Mouse (Mus musculus): ENCODE data around the gene Slc10a3. TPM values are rescaled to one million over a fixed set of nuclear protein-coding genes. Genes with fewer than 3 reads are reported as not detected.

Slc10a3 gene
- polyA plus RNA-seq (2012; rRNA removed) = 4.5 and 4.9 TPM in 2 replicates

DNA sequence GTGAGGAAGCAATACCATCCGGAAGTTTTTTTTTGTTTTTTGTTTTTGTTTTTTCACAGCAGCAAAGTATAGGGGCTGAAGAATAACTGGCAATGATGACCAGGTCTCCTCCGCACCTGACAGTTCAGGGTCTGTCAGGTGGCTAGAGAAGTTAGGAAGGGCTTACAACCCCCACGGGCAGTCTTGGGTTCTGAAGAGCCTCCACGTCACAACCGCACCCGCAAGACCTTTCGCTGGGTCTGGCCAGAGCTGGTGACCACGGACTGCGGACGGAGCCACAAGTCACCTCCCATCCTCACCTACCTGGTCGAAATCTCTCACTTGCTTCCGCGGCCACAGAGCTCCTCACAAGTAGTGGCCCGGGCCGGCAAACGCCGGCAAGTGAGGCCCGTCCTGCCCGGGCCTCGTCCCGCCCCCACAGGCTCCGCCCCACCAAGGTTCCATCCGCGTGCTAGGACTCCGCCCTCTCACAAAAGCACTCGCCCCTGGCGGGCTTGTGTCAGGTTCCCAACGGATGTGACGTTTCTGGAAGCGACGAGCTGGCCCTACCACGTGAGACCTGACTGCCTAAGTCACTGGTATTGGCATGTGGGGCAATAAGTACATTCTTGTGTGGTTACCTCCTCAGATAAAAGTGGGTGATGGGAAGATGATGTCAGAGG is at the start of gene Slc10a3, which contains the start of gene Ubl4a:
Gene Slc10a3, minus strand, starts transcription at position 462 of the 662 bp plus-strand sequence.
Gene Ubl4a, minus strand, starts transcription at position 331 of the 662 bp plus-strand sequence.

DNA sequence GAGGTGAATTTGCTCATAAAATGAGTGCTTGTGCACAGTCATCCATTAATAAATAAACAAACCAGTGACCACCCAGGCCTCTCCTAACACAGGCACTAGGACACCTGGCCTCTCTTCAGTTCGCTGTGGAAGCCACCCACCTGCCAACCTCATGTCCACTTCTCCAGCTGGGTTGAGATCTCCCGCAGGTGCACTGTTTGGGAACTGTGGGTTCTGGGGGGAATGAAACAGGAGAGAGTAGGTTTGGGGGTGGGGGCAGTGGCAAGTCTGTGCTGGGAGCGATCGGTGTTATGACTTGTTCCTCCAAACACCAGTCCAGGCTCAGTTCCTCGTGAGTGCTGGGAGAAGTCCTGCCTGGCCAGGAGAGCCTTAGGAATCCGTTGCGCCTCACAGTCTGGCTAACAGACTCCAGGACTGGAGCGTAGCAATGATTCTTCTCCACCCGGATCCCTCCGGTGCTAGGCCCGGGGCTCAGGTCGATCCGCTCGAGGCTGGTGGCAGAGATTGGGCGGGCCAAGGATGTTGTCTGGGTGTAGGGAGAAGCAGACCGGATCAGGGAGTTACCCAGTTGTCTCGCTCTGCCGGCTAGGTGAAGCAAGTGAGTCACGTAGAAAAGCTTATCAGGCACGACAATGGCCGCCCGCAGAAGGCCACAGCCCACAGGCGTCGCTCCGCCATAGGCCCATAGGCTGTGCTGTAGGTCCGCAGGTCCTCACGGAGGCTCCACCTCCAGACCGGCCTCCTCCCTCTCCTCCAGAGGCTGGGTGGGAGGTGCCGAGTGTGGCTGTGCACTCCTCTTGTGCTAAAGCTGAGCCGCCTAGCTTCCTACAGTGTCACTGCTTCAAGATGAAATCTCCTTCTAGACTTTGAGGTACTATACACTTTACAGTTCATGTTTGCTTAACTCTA is 19.6 kb upstream of the Slc10a3 start, which contains the start of the genes Fam3a and Ikbkg:
Gene Fam3a, minus strand, starts transcription at position 738 of the 909 bp plus-strand sequence.
Gene Ikbkg, plus strand, starts transcription at position 756 of the 909 bp plus-strand sequence.

DNA sequence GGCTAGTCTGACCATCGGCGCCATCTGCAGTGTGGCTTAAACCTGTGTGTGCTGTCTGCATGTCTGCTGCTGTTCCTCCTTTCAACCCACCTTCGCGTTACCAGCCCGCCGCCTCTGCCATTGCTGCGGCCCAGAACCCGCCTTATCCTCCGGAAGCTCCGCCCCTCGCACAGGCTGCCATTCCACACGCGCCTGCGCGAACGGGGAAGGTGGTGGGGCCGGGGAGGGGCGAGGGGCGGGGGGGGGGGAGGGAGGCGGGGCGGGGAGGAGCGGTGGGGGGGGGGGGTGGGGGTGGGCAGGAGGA is 19.7 kb downstream of the Slc10a3 start, which contains the start of gene Lage3:
Gene Lage3, minus strand, starts transcription at position 152 of the 304 bp plus-strand sequence.

DNA sequence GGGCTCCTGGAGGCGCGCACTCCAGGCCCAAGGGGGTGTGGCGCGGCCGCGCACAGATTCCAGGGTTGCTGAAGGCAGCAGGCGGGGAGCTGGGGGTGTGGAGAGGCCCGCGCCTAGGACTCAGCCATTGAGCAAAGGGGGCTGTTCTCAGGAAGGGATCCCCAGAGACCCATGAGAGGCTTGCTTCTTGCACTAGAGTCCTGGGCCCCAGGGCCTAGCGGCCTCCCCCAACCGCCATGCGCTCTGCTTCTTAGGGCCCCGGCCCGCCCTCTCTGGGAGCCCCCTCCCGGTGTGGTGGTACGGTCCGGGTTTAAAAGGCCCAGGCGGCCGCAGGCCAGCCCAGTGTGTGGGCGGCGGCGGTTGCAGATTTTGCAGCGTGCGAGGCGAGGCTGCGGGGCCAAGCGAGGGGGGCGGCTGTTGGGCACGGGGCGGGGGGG is 44.4 kb downstream of the Slc10a3 start, which contains the start of gene Plxna3:
Gene Plxna3, plus strand, starts transcription at position 342 of the 437 bp plus-strand sequence.

Other genes starting within 250 kb of the Slc10a3 start
- gene Opn1mw, start 245.9 kb downstream of the Slc10a3 start, polyA plus RNA-seq (2012; rRNA removed) = not detected in 2 replicates
- gene Mecp2, start 238.0 kb downstream of the Slc10a3 start, polyA plus RNA-seq (2012; rRNA removed) = 3.2 and 3.9 TPM in 2 replicates
- gene Tex28, start 205.5 kb downstream of the Slc10a3 start, polyA plus RNA-seq (2012; rRNA removed) = not detected in 2 replicates
- gene Tktl1, start 196.1 kb downstream of the Slc10a3 start, polyA plus RNA-seq (2012; rRNA removed) = not detected in 2 replicates
- 78.2 and 95.5 TPM in 2 replicates for gene Flna, start 123.5 kb downstream of the Slc10a3 start, polyA plus RNA-seq (2012; rRNA removed)
- gene Emd, start 118.7 kb downstream of the Slc10a3 start, polyA plus RNA-seq (2012; rRNA removed) = 21.0 and 25.4 TPM in 2 replicates
- 1,323 and 1,359 TPM in 2 replicates for gene Rpl10, start 102.5 kb downstream of the Slc10a3 start, polyA plus RNA-seq (2012; rRNA removed)
- 27.9 and 31.7 TPM in 2 replicates for gene Taz, start 91.4 kb downstream of the Slc10a3 start, polyA plus RNA-seq (2012; rRNA removed)
- 12.3 and 12.4 TPM in 2 replicates for gene Dnase1l1, start 91.0 kb downstream of the Slc10a3 start, polyA plus RNA-seq (2012; rRNA removed)
- gene Atp6ap1, start 76.3 kb downstream of the Slc10a3 start, polyA plus RNA-seq (2012; rRNA removed) = 78.4 and 81.0 TPM in 2 replicates
- 114 and 163 TPM in 2 replicates for gene Gdi1, start 68.4 kb downstream of the Slc10a3 start, polyA plus RNA-seq (2012; rRNA removed)
- gene Fam50a, start 60.3 kb downstream of the Slc10a3 start, polyA plus RNA-seq (2012; rRNA removed) = 17.1 and 18.8 TPM in 2 replicates
- gene Plxna3, start 44.3 kb downstream of the Slc10a3 start, polyA plus RNA-seq (2012; rRNA removed) = 2.4 and 3.7 TPM in 2 replicates
- 42.7 and 52.1 TPM in 2 replicates for gene Lage3, start 19.7 kb downstream of the Slc10a3 start, polyA plus RNA-seq (2012; rRNA removed)
- gene Ubl4a, start 131 bp downstream of the Slc10a3 start, polyA plus RNA-seq (2012; rRNA removed) = 19.6 and 21.6 TPM in 2 replicates
- gene Fam3a, start 19.9 kb upstream of the Slc10a3 start, polyA plus RNA-seq (2012; rRNA removed) = 13.7 and 15.3 TPM in 2 replicates
- 18.2 and 19.2 TPM in 2 replicates for gene Ikbkg, start 19.9 kb upstream of the Slc10a3 start, polyA plus RNA-seq (2012; rRNA removed)
- 23.5 and 26.4 TPM in 2 replicates for gene G6pdx, start 55.8 kb upstream of the Slc10a3 start, polyA plus RNA-seq (2012; rRNA removed)
- not detected in 2 replicates for gene Gm6880, start 108.0 kb upstream of the Slc10a3 start, polyA plus RNA-seq (2012; rRNA removed)
- not detected in 2 replicates for gene Olfr1326-ps1, start 201.5 kb upstream of the Slc10a3 start, polyA plus RNA-seq (2012; rRNA removed)
- gene Olfr1325, start 219.3 kb upstream of the Slc10a3 start, polyA plus RNA-seq (2012; rRNA removed) = not detected in 2 replicates

All from liver, embryonic 18 days (tissue).